Mouse (Mus musculus): Measurements from ENCODE around the gene Itpr1.

DNA sequence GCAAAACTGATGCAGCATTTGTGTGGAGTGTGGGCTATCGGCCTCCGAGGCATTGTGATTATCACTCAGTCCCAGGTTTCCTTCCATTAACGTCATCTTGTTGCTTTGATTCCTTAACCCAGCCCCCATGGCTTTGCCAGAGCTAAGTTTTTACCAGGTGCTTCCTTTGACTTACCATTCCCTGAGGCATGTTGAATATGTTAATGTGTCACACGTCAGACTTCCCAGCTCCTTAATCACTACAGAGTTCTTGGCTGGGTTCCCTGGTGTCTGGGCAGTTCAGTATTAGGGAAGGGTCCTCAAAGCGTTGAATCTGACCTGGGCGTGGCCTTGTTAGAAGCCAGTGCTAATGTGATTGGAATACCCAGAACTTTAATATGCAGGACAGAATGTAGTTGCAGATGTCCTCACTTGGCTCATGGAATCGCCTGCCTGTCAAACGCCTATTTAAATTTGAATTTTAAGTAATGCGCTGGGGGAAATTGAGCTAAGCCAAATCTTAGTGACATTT is 23.6 kb downstream of the Itpr1 start:
- no peak for TF ChIP-seq GATA1 (IDR thresholded peaks at IDR 0.05; ENCODE audit: low read length)
- no peak for TF ChIP-seq TAL1 (IDR thresholded peaks at IDR 0.05; ENCODE audit: low read length)

All from erythroblast, embryonic 14.5 days (primary cell).